Mouse (Mus musculus) lung, adult 2 months (tissue): ENCODE measurements at regions not wholly inside any gene's neighbourhood (a gene's known extent, or its start where the extent isn't known, plus 50 kb on each side); places are given as distances from the start of the nearest gene placed in this dataset.

Experiments used
- CTCF ChIP-seq: fragments of 200-500 bp; IDR thresholded peaks from 2 replicates; pipeline ENCODE4 v1.5.1; 2011; ENCODE audit warnings: mild to moderate bottlenecking, low read length, control low read depth; ENCODE audit not compliant: insufficient read depth
- POLR2A ChIP-seq: fragments of 200-500 bp; IDR thresholded peaks from 2 replicates; pipeline ENCODE4 v1.6.1; 2011; ENCODE audit warnings: low read depth, mild to moderate bottlenecking, control low read depth, low read length, borderline replicate concordance; ENCODE audit errors: extremely low read depth

- TF ChIP-seq POLR2A (no peak), CTCF (no peak)
Observed at GRCm38 (mm10) chr17:85888568-85889398, 200.7 kb upstream of the Six2 start.
